Mouse (Mus musculus) embryonic facial prominence, embryonic 12.5 days (tissue): Measurements from ENCODE around the gene 4931428F04Rik. TPM values are rescaled to one million over a fixed set of nuclear protein-coding genes. Genes with fewer than 3 reads are reported as not detected.
A peak's percentile ranks its signal among the peaks of the same experiment; 100 is the strongest.
"Not testable (repeated sequence)": the region's sequence is repeated elsewhere in the genome, so short reads cannot be mapped to it uniquely, and the experiment has no call there.

Source experiments
- ATAC-seq: fragments of 200-750 bp; cut with Nextera tagmentation; 2 replicates; pipeline ENCODE4 v1.8.0; 2017; ENCODE audit not compliant: insufficient number of reproducible peaks, insufficient read depth, low FRiP score, low TSS enrichment
- H3K27ac ChIP-seq: fragments of 300-500 bp; sonication (generic); 2 replicates; pipeline ENCODE4 v1.5.1; 2016; ENCODE audit warnings: mild to moderate bottlenecking
- H3K27me3 ChIP-seq: fragments of 300-500 bp; sonication (generic); 2 replicates; pipeline ENCODE4 v1.6.1; 2016; ENCODE audit warnings: mild to moderate bottlenecking, moderate library complexity
- H3K36me3 ChIP-seq: fragments of 300-500 bp; sonication (generic); 2 replicates; pipeline ENCODE4 v1.6.1; 2016; ENCODE audit warnings: mild to moderate bottlenecking
- H3K4me1 ChIP-seq: fragments of 300-500 bp; sonication (generic); 2 replicates; pipeline ENCODE4 v1.6.1; 2016
- H3K4me2 ChIP-seq: fragments of 300-500 bp; sonication (generic); replicated peaks from 2 replicates; pipeline ENCODE4 v1.6.1; 2016; ENCODE audit warnings: mild to moderate bottlenecking, moderate library complexity
- H3K4me3 ChIP-seq: fragments of 300-500 bp; sonication (generic); 2 replicates; pipeline ENCODE4 v1.5.1; 2016; ENCODE audit warnings: mild to moderate bottlenecking
- H3K9ac ChIP-seq: fragments of 300-500 bp; sonication (generic); 2 replicates; pipeline ENCODE4 v1.6.1; 2016; ENCODE audit warnings: mild to moderate bottlenecking, moderate library complexity
- H3K9me3 ChIP-seq: fragments of 300-500 bp; sonication (generic); 2 replicates; pipeline ENCODE4 v1.6.1; 2016; ENCODE audit warnings: mild to moderate bottlenecking, moderate library complexity
- WGBS: fragments of 180-500 bp; shearing (Covaris S2); methylation state at CpG from one replicate; pipeline ENCODE4 v1.1.7; 2016; 5-methylcytosine and 5-hydroxymethylcytosine counted together
- polyA plus RNA-seq: library from polyadenylated mRNA; unstranded; fragments of >200 nt; fragmentation: Nextera tagmentation; extraction: Ambion mirVana; gene quantifications from 2 replicates; pipeline ENCODE4 v1.2.1, GENCODE M21; 2016

The 4931428F04Rik gene
- polyA plus RNA-seq, 1 experiment from 2014 or later = 24.2 TPM

- no peak overlapping the region for H3K4me2 ChIP-seq
- H3K27me3 ChIP-seq = peaks cover 19% of the 10 kb centered on the region
- ATAC-seq = no peak
- H3K27ac ChIP-seq = no peak overlapping the region
- no peaks in the 10 kb centered on the region for H3K36me3 ChIP-seq
- no peaks in the 10 kb centered on the region for H3K9me3 ChIP-seq
- no peak overlapping the region for H3K9ac ChIP-seq
- H3K4me1 ChIP-seq = peaks cover 22% of the 10 kb centered on the region
- H3K4me3 ChIP-seq = no peak overlapping the region
- WGBS = 68% methylated on average over 19 of the region's 19 CpGs
These were observed 3.7 kb upstream of the 4931428F04Rik start for GRCm38 (mm10) chr8:105293405-105293804.

GRCm38 (mm10) chr8:105292471-105292870, 2.8 kb upstream of the 4931428F04Rik start:
- no peak overlapping the region for H3K4me2 ChIP-seq
- H3K9ac ChIP-seq = no peak overlapping the region
- H3K9me3 ChIP-seq = no peaks in the 10 kb centered on the region
- no peaks in the 10 kb centered on the region for H3K36me3 ChIP-seq
- peaks cover 24% of the 10 kb centered on the region for H3K4me1 ChIP-seq
- H3K27me3 ChIP-seq = peaks cover 19% of the 10 kb centered on the region
- ATAC-seq = no peak
- H3K4me3 ChIP-seq = no peak overlapping the region
- no peak overlapping the region for H3K27ac ChIP-seq
- WGBS = 78% methylated on average over 7 of the region's 7 CpGs

GRCm38 (mm10) chr8:105291802-105292201, 2.1 kb upstream of the 4931428F04Rik start:
- WGBS = 64% methylated on average over 3 of the region's 3 CpGs

GRCm38 (mm10) chr8:105291364-105291763, 1.7 kb upstream of the 4931428F04Rik start:
- not testable (repeated sequence) for H3K9ac ChIP-seq, H3K9me3 ChIP-seq, H3K4me3 ChIP-seq, H3K27ac ChIP-seq, ATAC-seq, H3K36me3 ChIP-seq, H3K4me2 ChIP-seq
- peaks cover 24% of the 10 kb centered on the region for H3K4me1 ChIP-seq
- H3K27me3 ChIP-seq = peaks cover 19% of the 10 kb centered on the region
- WGBS = 87% methylated on average over 8 of the region's 8 CpGs

More at GRCm38 (mm10) chr8:105291802-105292201, 2.1 kb upstream of the 4931428F04Rik start:
- not testable (repeated sequence) for H3K4me2 ChIP-seq, ATAC-seq, H3K4me3 ChIP-seq, H3K36me3 ChIP-seq, H3K27ac ChIP-seq, H3K9ac ChIP-seq, H3K9me3 ChIP-seq
- Histone ChIP-seq H3K4me1 (peaks cover 24% of the 10 kb centered on the region), H3K27me3 (peaks cover 19% of the 10 kb centered on the region)

GRCm38 (mm10) chr8:105290554-105291314, 1.1 kb upstream of the 4931428F04Rik start:
- no peaks in the 10 kb centered on the region for H3K9me3 ChIP-seq
- H3K4me2 ChIP-seq = peak overlapping the region; percentile 84
- ATAC-seq = no peak
- peak overlapping the region; percentile 44 for H3K4me3 ChIP-seq
- no peak overlapping the region for H3K9ac ChIP-seq
- H3K27me3 ChIP-seq = peaks cover 19% of the 10 kb centered on the region
- no peaks in the 10 kb centered on the region for H3K36me3 ChIP-seq
- H3K4me1 ChIP-seq = peaks cover 24% of the 10 kb centered on the region
- 5% methylated on average over 31 of the region's 31 CpGs for WGBS
- H3K27ac ChIP-seq = no peak overlapping the region

GRCm38 (mm10) chr8:105288958-105289732, 519 bp downstream of the 4931428F04Rik start:
- H3K4me1 ChIP-seq = peaks cover 24% of the 10 kb centered on the region
- ATAC-seq = peak; percentile 87
- peaks cover 19% of the 10 kb centered on the region for H3K27me3 ChIP-seq
- no peaks in the 10 kb centered on the region for H3K9me3 ChIP-seq
- under 1% methylated on average over 53 of the region's 53 CpGs for WGBS
- peak overlapping the region; percentile 52; the same call in 1 of the 2 replicates for H3K27ac ChIP-seq
- H3K36me3 ChIP-seq = peaks cover 9% of the 10 kb centered on the region; the same call in 1 of the 2 replicates
- peak overlapping the region; percentile 84 for H3K4me2 ChIP-seq
- peak overlapping the region; percentile 44 for H3K4me3 ChIP-seq
- H3K9ac ChIP-seq = peak overlapping the region; percentile 48

GRCm38 (mm10) chr8:105288231-105288630, 1.4 kb downstream of the 4931428F04Rik start:
- H3K36me3 ChIP-seq = peaks cover 12% of the 10 kb centered on the region; the same call in 1 of the 2 replicates
- H3K27me3 ChIP-seq = peaks cover 12% of the 10 kb centered on the region
- H3K9ac ChIP-seq = no peak overlapping the region
- H3K4me2 ChIP-seq = peak overlapping the region; percentile 84
- H3K27ac ChIP-seq = no peak overlapping the region
- peak overlapping the region; percentile 44 for H3K4me3 ChIP-seq
- WGBS = 81% methylated on average over 5 of the region's 5 CpGs
- ATAC-seq = no peak
- H3K9me3 ChIP-seq = no peaks in the 10 kb centered on the region
- peaks cover 24% of the 10 kb centered on the region for H3K4me1 ChIP-seq

- Histone ChIP-seq H3K27me3 (peaks cover 11% of the 10 kb centered on the region), H3K4me3 (no peak overlapping the region), H3K27ac (no peak overlapping the region), H3K4me1 (peaks cover 24% of the 10 kb centered on the region), H3K9me3 (no peaks in the 10 kb centered on the region), H3K4me2 (no peak overlapping the region), H3K36me3 (peaks cover 20% of the 10 kb centered on the region), H3K9ac (no peak overlapping the region)
- 89% methylated on average over 4 of the region's 4 CpGs for WGBS
- no peak for ATAC-seq
These were observed 2.8 kb downstream of the 4931428F04Rik start for GRCm38 (mm10) chr8:105286907-105287306.

GRCm38 (mm10) chr8:105285514-105285913, 4.2 kb downstream of the 4931428F04Rik start:
- Histone ChIP-seq H3K9me3 (no peaks in the 10 kb centered on the region), H3K27ac (no peak overlapping the region), H3K4me3 (no peak overlapping the region), H3K4me1 (peaks cover 20% of the 10 kb centered on the region), H3K36me3 (peaks cover 27% of the 10 kb centered on the region), H3K4me2 (no peak overlapping the region), H3K9ac (no peak overlapping the region), H3K27me3 (peaks cover 10% of the 10 kb centered on the region)
- 47% methylated on average over 12 of the region's 12 CpGs for WGBS
- ATAC-seq = no peak

- Histone ChIP-seq H3K4me2 (no peak overlapping the region), H3K9ac (no peak overlapping the region), H3K9me3 (no peaks in the 10 kb centered on the region), H3K27ac (no peak overlapping the region), H3K4me3 (no peak overlapping the region), H3K27me3 (peaks cover 27% of the 10 kb centered on the region), H3K4me1 (peaks cover 8% of the 10 kb centered on the region), H3K36me3 (peaks cover 28% of the 10 kb centered on the region)
- ATAC-seq = no peak
- WGBS = 27% methylated on average over 23 of the region's 23 CpGs
These were observed 6.6 kb downstream of the 4931428F04Rik start for GRCm38 (mm10) chr8:105283074-105283473.

GRCm38 (mm10) chr8:105282239-105282638, 7.4 kb downstream of the 4931428F04Rik start:
- H3K4me2 ChIP-seq = no peak overlapping the region
- no peak overlapping the region for H3K4me3 ChIP-seq
- no peak for ATAC-seq
- H3K9me3 ChIP-seq = no peaks in the 10 kb centered on the region
- WGBS = 88% methylated on average over 4 of the region's 4 CpGs
- H3K27me3 ChIP-seq = peaks cover 35% of the 10 kb centered on the region
- H3K27ac ChIP-seq = no peak overlapping the region
- H3K4me1 ChIP-seq = peaks cover 6% of the 10 kb centered on the region
- peaks cover 28% of the 10 kb centered on the region for H3K36me3 ChIP-seq
- no peak overlapping the region for H3K9ac ChIP-seq

- ATAC-seq = no peak
- Histone ChIP-seq H3K9ac (no peak overlapping the region), H3K4me2 (no peak overlapping the region), H3K4me1 (peaks cover 6% of the 10 kb centered on the region), H3K27me3 (peaks cover 39% of the 10 kb centered on the region), H3K27ac (no peak overlapping the region), H3K36me3 (peaks cover 28% of the 10 kb centered on the region), H3K4me3 (no peak overlapping the region), H3K9me3 (no peaks in the 10 kb centered on the region)
- 87% methylated on average over 12 of the region's 12 CpGs for WGBS
These were observed 7.8 kb downstream of the 4931428F04Rik start for GRCm38 (mm10) chr8:105281821-105282220.
